Mouse (Mus musculus): ENCODE measurements around the gene Myh14. TPM values are rescaled to one million over a fixed set of nuclear protein-coding genes. Genes with fewer than 3 reads are reported as not detected.

Gene Myh14
- polyA plus RNA-seq, 1 experiment from 2014 or later = 2.3 TPM

DNA sequence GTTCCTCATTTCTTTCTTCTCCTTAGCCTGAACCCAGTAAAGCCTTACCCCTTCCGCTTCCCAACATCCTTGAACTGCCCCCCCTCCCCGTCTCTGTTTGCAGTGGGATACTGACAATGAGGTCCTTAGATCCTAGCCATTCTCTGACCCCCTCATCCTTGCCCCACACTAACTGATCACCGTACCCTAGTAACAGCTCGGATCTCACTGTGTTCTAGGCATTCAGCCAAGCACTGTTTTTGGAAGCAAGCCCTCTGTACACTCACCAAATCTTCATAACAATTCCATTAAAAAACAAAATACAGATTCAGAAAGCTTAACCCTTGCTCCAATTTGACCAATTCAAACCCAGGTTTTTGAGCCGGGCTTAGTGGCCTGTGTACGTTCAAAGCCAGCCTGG, 76.4 kb downstream of the Myh14 start:
- Histone ChIP-seq H3K36me3 (replicated peaks) (no peaks in the 10 kb centered on the region), H3K9ac (peak overlapping the region; percentile 34; the same call in 1 of the 2 replicates), H3K4me3 (replicated peaks) (peak overlapping the region; percentile 37), H3K27me3 (peaks cover 41% of the 10 kb centered on the region), H3K4me2 (peak overlapping the region; percentile 47), H3K4me1 (peaks cover 48% of the 10 kb centered on the region), H3K27ac (peak overlapping the region; percentile 54), H3K9me3 (no peaks in the 10 kb centered on the region)
- 61% methylated on average over 6 of the region's 6 CpGs for WGBS
- ATAC-seq (ENCODE audit: low FRiP score) = no peak

DNA sequence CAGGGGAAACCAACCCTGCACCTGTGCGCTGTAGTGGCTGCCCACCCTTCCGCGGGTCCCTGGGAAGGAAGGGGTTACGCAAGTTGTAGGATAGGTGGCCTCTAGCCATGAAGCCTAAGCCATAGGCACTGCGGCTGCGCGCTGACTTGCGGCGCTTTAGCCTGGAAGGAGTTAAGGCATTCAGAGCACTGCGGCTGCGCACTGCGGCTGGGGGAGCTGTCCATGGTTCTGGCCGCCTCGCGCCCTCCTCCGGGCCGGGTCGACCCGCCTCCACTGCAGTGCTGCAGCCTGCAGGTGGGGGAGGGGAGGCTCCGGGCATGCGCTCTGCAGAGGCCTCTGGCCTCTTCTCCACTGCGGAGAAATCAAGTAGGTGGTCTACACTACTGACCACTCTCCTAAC, 76.9 kb downstream of the Myh14 start:
- peaks cover 53% of the 10 kb centered on the region for H3K4me1 ChIP-seq
- ATAC-seq (ENCODE audit: low FRiP score) = peak; percentile 49
- peak overlapping the region; percentile 34; the same call in 1 of the 2 replicates for H3K9ac ChIP-seq
- no peaks in the 10 kb centered on the region for H3K9me3 ChIP-seq
- no peaks in the 10 kb centered on the region for H3K36me3 ChIP-seq (replicated peaks)
- peak overlapping the region; percentile 37 for H3K4me3 ChIP-seq (replicated peaks)
- H3K4me2 ChIP-seq = peak overlapping the region; percentile 47
- under 1% methylated on average over 21 of the region's 22 CpGs for WGBS
- H3K27ac ChIP-seq = peak overlapping the region; percentile 54
- H3K27me3 ChIP-seq = peaks cover 47% of the 10 kb centered on the region

DNA sequence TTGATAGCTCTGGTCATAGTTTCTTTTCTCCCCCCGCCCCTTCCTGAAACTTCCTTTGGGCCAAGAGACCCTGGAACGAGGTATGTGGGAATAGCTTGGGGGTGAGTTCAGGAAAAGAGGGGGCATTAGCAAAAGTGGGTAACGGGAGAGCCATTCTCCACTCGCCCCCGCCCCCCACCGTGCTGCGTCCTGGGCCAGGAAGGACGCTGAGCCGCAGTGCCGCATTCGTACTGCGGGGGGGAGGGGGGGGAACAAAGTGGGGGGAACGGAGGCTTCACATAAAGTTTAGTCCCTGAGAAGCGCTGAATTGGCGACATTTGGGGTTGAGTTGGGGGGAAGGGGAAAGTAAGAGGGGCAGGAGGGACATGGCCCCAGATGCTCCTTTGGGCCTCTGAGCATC, 77.6 kb downstream of the Myh14 start:
- 0% methylated on average over 15 of the region's 15 CpGs for WGBS

DNA sequence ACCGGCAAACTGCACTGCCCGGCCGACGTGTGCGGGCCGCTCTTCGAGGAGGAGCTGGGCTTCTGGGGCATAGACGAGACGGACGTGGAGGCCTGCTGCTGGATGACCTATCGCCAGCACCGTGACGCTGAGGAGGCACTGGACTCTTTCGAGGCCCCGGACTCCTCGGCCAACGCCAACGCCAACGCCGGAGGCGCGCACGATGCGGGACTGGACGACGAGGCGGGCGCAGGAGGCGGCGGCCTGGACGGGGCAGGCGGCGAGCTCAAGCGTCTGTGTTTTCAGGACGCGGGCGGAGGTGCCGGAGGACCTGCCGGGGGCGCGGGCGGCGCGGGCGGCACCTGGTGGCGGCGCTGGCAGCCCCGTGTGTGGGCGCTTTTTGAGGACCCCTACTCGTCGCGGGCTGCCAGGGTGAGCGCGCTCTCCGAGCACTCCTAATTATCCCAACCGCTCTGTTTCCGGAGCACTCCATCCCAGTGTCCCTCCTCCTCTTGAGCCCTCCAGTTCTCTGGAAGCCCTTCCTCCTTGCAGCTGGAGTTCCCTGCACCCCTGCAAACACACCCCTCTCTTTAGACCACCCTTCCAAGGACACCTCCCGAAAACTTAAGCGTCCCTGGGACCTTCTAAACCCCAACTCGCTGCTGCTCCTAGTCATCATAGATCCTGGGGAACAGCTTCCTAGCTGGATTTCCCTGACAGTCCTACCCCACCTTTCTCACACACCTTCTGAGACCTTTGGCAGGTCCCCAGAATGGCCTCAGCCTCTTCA, 79.1 kb downstream of the Myh14 start:
- Histone ChIP-seq H3K4me1 (peaks cover 72% of the 10 kb centered on the region), H3K27me3 (peaks cover 67% of the 10 kb centered on the region), H3K4me3 (replicated peaks) (peak overlapping the region; percentile 67), H3K27ac (no peak overlapping the region), H3K4me2 (peak overlapping the region; percentile 99), H3K9ac (peak overlapping the region; percentile 72), H3K9me3 (no peaks in the 10 kb centered on the region), H3K36me3 (replicated peaks) (no peaks in the 10 kb centered on the region)
- WGBS = under 1% methylated on average over 54 of the region's 60 CpGs
- ATAC-seq (ENCODE audit: low FRiP score) = no peak

More for the DNA sequence above, 77.6 kb downstream of the Myh14 start:
- H3K9ac ChIP-seq = no peak overlapping the region
- H3K4me2 ChIP-seq = peak overlapping the region; percentile 47; the same call in 1 of the 2 replicates
- H3K9me3 ChIP-seq = no peaks in the 10 kb centered on the region
- H3K4me3 ChIP-seq (replicated peaks) = peak overlapping the region; percentile 37; the same call in 1 of the 2 replicates
- no peak overlapping the region for H3K27ac ChIP-seq
- H3K4me1 ChIP-seq = peaks cover 60% of the 10 kb centered on the region
- no peak for ATAC-seq (ENCODE audit: low FRiP score)
- peaks cover 54% of the 10 kb centered on the region for H3K27me3 ChIP-seq
- no peaks in the 10 kb centered on the region for H3K36me3 ChIP-seq (replicated peaks)

DNA sequence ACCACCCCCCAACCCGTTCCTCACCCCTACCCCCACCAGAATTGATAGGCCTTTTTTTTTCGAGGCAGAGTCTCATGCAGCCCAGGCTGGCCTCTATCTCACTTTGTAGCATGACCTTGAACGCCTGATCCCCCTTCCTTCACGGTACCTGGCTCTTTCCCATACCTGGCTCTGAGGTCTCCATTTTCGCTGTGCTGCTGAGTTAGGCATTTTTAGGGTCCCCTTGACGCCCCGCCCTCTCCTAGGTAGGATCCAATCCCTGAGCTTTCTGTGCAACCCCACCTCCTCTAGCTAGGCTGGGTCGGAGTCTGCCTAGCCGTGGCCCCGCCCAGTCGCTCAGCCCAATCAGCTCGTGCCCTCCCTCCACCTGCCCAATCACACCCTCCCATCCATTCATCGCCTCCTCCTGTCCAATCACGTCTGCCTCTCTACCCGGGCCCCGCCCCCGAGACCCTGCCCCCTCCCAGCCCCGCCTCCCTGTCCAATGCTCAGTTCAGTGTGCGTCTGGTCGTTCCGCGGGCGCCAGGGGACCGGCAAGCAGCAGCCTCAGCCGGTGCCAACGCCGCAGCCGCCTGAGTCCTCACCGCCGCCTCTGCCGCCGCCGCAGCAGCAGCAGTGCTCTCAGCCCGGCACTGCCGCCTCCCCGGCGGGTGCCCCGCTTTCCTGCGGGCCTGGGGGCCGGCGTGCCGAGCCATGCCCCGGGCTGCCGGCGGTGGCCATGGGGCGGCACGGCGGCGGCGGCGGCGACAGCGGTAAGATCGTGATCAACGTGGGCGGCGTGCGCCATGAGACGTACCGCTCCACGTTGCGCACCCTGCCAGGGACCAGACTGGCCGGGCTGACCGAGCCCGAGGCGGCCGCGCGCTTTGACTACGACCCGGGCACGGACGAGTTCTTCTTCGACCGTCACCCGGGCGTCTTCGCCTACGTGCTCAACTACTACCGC, 80.0 kb downstream of the Myh14 start, which contains the start of gene Kcnc3:
Gene Kcnc3 (plus strand): TSS at position 263 of the 946 bp plus-strand sequence.
- peaks cover 72% of the 10 kb centered on the region for H3K4me1 ChIP-seq
- peak within 1 kb of the TSS; percentile 72 for H3K9ac ChIP-seq
- under 1% methylated on average over 80 of the region's 80 CpGs for WGBS
- H3K27ac ChIP-seq = peak within 1 kb of the TSS; percentile 65; the same call in 1 of the 2 replicates
- ATAC-seq (ENCODE audit: low FRiP score) = peak; percentile 92
- H3K9me3 ChIP-seq = no peaks in the 10 kb centered on the region
- H3K36me3 ChIP-seq (replicated peaks) = no peaks in the 10 kb centered on the region
- H3K4me2 ChIP-seq = peak within 1 kb of the TSS; percentile 99
- H3K27me3 ChIP-seq = peaks cover 64% of the 10 kb centered on the region
- H3K4me3 ChIP-seq (replicated peaks) = peak within 1 kb of the TSS; percentile 67

DNA sequence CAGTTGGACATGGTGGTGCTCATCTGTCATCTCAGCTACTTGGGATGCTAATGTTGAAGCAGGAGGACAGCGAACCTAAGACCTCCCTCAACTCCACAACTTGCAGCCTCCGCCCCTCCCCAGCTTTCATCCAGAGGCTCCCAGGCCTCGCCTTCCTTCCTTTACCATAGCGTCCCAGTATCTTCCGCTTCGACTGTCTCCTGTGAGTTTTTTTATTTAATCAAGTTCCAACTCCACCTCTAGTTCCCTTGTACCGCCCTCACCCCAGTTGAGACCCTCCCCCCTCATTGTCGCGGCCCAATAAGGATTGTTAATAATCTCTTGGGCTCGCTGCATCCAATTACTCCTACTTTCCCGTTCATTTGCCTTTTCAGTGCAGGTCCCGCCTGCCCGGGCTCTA, 80.7 kb downstream of the Myh14 start:
- peaks cover 71% of the 10 kb centered on the region for H3K27me3 ChIP-seq
- peak overlapping the region; percentile 99 for H3K4me2 ChIP-seq
- H3K9ac ChIP-seq = no peak overlapping the region
- WGBS = 2% methylated on average over 13 of the region's 13 CpGs
- H3K36me3 ChIP-seq (replicated peaks) = no peaks in the 10 kb centered on the region
- no peak overlapping the region for H3K27ac ChIP-seq
- peaks cover 72% of the 10 kb centered on the region for H3K4me1 ChIP-seq
- H3K4me3 ChIP-seq (replicated peaks) = peak overlapping the region; percentile 67
- no peak for ATAC-seq (ENCODE audit: low FRiP score)
- no peaks in the 10 kb centered on the region for H3K9me3 ChIP-seq

DNA sequence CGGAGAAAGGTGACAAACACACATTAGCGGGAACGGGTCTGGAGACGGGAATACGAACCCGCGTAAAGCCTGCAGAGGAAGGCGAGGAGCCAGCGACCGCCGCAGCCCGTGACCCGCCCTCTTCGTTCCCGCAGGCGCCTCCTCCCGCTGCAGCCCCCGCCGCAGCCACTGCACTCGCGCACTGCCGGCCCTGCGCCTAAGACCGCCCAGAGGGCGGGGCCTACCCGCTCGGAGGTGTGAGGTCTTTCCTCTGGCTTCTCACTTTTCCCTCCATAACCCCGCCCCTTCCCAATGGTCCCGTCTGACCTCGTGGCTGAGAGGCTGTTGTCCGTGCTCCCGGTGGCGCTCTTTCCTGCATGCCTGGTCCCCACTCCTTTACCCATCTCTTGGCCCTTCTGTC, 81.5 kb downstream of the Myh14 start:
- H3K27ac ChIP-seq = peak overlapping the region; percentile 25; the same call in 1 of the 2 replicates
- peak overlapping the region; percentile 56 for H3K9ac ChIP-seq
- H3K9me3 ChIP-seq = no peaks in the 10 kb centered on the region
- H3K36me3 ChIP-seq (replicated peaks) = no peaks in the 10 kb centered on the region
- peak; percentile 21 for ATAC-seq (ENCODE audit: low FRiP score)
- H3K4me2 ChIP-seq = peak overlapping the region; percentile 99
- H3K4me3 ChIP-seq (replicated peaks) = peak overlapping the region; percentile 67
- under 1% methylated on average over 31 of the region's 33 CpGs for WGBS
- H3K27me3 ChIP-seq = peaks cover 75% of the 10 kb centered on the region
- peaks cover 70% of the 10 kb centered on the region for H3K4me1 ChIP-seq

DNA sequence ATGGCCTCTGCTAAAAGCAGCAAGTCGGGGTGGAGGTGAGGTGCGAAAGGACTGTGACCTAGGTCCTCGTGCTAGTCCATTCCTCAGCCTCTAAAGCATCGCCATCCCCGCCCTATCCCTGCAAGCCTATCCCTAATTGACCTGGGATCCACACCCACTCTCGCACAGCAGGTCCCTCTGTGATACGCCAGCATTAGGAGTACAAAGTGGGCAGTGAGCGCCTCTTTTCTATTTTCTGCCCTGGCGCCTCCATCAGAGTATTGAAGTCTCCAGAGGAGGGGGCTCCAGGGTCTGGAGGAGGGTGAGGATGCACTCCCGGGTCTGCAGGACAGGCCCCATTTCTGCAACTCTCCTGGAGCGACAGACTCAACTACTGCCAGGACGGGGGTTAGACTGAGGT, 82.3 kb downstream of the Myh14 start:
- Histone ChIP-seq H3K9ac (peak overlapping the region; percentile 56), H3K9me3 (no peaks in the 10 kb centered on the region), H3K27ac (no peak overlapping the region), H3K4me2 (peak overlapping the region; percentile 99), H3K27me3 (peaks cover 71% of the 10 kb centered on the region), H3K36me3 (replicated peaks) (no peaks in the 10 kb centered on the region), H3K4me1 (peaks cover 62% of the 10 kb centered on the region), H3K4me3 (replicated peaks) (peak overlapping the region; percentile 67)
- 7% methylated on average over 12 of the region's 12 CpGs for WGBS
- no peak for ATAC-seq (ENCODE audit: low FRiP score)

DNA sequence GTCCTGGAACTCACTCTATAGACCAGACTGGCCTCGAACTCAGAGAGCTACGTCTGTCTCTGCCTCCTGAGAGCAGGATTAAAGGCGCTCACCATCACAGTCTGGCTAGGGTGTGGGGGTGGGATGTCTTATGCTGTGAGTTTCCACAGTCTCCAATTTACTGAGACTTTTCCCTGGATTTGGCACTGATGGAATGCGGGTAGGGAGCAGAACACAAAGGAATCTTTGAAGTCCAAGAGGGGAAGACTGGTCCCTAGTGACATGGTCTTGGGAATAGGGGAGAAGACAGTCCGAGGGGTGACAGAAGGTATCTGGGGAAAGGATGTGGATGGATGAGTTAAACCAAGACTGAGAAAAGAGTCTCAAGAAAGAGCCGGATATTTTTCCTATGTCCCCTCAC, 83.0 kb downstream of the Myh14 start:
- Histone ChIP-seq H3K4me2 (peak overlapping the region; percentile 99), H3K4me3 (replicated peaks) (peak overlapping the region; percentile 43), H3K9me3 (no peaks in the 10 kb centered on the region), H3K36me3 (replicated peaks) (no peaks in the 10 kb centered on the region), H3K27ac (no peak overlapping the region), H3K4me1 (peaks cover 56% of the 10 kb centered on the region), H3K9ac (no peak overlapping the region), H3K27me3 (peaks cover 66% of the 10 kb centered on the region)
- ATAC-seq (ENCODE audit: low FRiP score) = no peak
- WGBS = 36% methylated on average over 6 of the region's 6 CpGs

DNA sequence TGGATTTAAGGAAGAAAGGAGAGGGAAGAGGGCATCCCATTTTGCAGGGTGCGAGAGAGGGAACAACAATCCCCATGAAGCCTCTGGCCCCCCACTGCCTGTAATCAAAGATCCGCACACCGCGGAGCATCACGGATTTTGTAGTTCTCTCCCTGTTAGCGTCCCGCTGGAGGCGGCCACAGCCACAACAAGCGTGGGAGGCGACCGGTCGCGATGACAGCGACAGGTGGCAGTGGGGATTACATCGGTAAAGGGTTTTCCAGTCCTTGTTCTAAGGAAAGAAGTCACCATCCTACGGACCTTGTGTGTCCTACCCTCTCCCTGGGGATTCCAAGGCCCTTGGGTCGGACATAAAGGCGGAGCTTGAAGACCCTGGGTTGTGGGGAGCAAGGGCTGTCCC, 83.7 kb downstream of the Myh14 start:
- ATAC-seq (ENCODE audit: low FRiP score) = peak; percentile 55
- H3K27me3 ChIP-seq = peaks cover 63% of the 10 kb centered on the region

DNA sequence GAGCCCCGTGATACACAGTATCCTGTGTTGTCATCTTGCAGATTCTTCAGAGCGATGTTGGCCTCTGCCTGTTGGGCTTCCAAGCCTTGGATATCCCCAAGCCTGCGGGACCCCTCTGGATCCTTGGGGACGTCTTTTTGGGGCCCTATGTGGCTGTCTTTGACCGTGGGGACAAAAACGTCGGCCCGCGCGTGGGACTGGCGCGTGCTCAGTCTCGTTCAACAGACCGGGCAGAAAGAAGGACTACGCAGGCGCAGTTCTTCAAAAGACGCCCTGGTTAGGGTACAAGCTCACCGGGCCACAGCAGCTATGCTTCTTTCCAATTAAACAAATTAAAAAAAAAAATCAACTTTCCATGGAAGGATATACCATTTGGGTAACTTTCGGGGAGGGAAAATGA, 84.1 kb downstream of the Myh14 start:
- H3K9ac ChIP-seq = peak overlapping the region; percentile 44
- peak overlapping the region; percentile 99 for H3K4me2 ChIP-seq
- no peak overlapping the region for H3K27ac ChIP-seq
- peak overlapping the region; percentile 43 for H3K4me3 ChIP-seq (replicated peaks)
- 10% methylated on average over 19 of the region's 19 CpGs for WGBS
- ATAC-seq (ENCODE audit: low FRiP score) = no peak
- no peaks in the 10 kb centered on the region for H3K9me3 ChIP-seq
- H3K27me3 ChIP-seq = peaks cover 59% of the 10 kb centered on the region
- H3K36me3 ChIP-seq (replicated peaks) = no peaks in the 10 kb centered on the region
- peaks cover 44% of the 10 kb centered on the region for H3K4me1 ChIP-seq

More for the DNA sequence above, 83.7 kb downstream of the Myh14 start:
- no peaks in the 10 kb centered on the region for H3K9me3 ChIP-seq
- peak overlapping the region; percentile 99 for H3K4me2 ChIP-seq
- peak overlapping the region; percentile 44 for H3K9ac ChIP-seq
- peak overlapping the region; percentile 43 for H3K4me3 ChIP-seq (replicated peaks)
- no peak overlapping the region for H3K27ac ChIP-seq
- WGBS = under 1% methylated on average over 18 of the region's 18 CpGs
- H3K36me3 ChIP-seq (replicated peaks) = no peaks in the 10 kb centered on the region
- peaks cover 48% of the 10 kb centered on the region for H3K4me1 ChIP-seq

DNA sequence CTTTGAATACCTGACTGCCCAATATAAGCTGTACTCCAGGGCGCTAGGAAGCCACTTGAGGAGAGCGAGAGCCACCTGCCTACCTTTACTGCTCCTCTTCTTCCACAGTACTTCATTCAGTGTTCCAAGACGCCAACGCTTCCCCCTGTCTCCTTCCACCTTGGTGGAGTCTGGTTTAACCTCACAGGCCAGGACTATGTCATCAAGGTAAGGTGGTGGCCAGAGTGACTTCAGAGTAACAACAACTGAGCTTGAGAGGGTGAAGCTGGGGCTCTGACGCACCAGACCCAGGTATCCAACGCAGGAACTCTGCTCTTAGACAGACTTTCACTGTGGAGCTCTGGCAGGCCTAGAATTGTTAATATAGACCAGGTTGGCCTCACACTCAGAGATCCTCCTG, 85.0 kb downstream of the Myh14 start:
- Histone ChIP-seq H3K4me3 (replicated peaks) (no peak overlapping the region), H3K27me3 (peaks cover 59% of the 10 kb centered on the region), H3K9ac (no peak overlapping the region), H3K4me2 (no peak overlapping the region), H3K36me3 (replicated peaks) (no peaks in the 10 kb centered on the region), H3K9me3 (no peaks in the 10 kb centered on the region), H3K4me1 (peaks cover 37% of the 10 kb centered on the region), H3K27ac (no peak overlapping the region)
- WGBS = 90% methylated on average over 6 of the region's 6 CpGs
- ATAC-seq (ENCODE audit: low FRiP score) = no peak
